Mouse (Mus musculus) heart, adult 11 months (tissue): ENCODE measurements at regions not wholly inside any gene's neighbourhood (a gene's known extent, or its start where the extent isn't known, plus 50 kb on each side); places are given as distances from the start of the nearest gene placed in this dataset.
A peak's percentile ranks its signal among the peaks of the same experiment; 100 is the strongest.

Source experiments
- DNase-seq: peaks from one replicate; pipeline ENCODE4 v3.0.0; 2022

DNA sequence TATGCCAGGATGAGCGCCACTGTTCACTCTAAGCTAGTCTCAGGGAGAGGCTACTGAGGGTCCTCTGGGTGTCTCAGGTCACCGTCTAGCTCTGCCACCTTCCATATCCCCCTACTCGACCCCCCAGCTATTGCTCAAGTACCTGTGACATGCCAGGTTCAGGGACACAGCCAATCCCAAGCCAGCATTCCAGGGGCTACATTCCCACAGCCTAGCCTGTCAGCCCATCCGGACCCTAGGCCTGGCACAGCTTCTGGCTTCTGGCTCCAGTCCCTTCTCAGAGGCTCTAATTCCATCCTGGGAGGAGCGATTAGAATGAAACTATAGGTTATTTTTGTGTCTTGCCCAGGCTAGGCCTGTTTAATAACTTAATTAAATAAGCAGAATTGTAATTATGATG is 105.2 kb downstream of the 1810010D01Rik start:
- DNase-seq, result peak; percentile 91

DNA sequence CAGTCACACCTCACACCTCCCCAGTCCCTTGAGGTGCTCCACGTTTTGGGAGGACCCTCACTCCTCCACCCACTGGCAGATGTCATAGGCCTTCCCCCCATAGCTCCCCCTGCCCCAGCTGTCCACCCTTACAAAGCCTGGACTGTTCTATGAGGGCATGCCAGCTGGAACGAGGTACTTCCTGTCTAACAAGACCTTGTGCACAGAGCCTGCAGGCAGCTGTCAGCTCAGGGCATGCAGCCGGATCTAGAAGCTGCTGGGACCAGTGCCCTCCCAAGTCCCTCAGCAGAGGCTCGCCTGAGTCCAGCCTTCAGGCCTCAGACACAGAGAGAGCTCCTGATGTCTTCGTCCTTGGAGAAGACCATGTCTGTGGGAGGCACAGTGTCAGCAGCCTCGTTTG is 105.7 kb downstream of the 1810010D01Rik start:
- peak; percentile 99 for DNase-seq

DNA sequence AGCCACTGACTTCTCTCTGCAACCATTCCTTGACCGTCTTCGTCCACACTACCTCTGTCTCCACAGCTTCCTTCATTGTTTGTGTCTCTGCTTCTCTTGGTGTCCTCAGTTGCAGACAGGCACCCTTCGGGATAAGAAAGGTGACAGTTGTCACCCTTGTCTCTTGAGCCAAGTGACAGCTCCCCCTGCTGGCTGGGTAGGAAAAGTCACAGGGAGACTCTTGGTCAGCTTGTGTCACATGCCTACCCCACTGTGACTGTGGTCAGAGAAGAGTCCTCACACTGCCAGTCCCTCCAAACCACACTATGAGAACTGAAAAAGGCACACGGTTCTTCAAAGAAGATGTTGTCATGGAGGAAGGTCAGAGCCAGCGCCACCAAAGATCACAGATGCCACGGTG is 109.6 kb downstream of the 1810010D01Rik start:
- peak; percentile 93 for DNase-seq

DNA sequence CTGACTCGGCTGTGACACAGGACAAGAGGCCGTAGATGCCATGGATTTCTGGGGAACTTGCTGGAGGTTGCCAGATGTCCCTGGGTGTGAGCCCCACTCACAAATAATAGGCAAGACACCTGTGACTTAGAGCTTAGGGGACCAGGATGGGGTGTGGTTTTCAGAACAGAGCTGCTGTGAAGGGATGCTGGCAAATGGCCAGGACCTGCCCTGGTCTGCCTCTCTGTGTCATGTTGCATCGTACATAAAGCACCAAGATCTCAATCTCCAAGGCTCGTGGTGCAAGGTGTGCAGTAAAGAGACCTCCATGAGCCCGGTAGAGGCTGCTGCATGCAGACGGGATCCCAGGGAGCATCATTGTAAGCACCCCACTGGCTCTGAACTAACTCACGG is 113.8 kb downstream of the 1810010D01Rik start:
- DNase-seq, result no peak

DNA sequence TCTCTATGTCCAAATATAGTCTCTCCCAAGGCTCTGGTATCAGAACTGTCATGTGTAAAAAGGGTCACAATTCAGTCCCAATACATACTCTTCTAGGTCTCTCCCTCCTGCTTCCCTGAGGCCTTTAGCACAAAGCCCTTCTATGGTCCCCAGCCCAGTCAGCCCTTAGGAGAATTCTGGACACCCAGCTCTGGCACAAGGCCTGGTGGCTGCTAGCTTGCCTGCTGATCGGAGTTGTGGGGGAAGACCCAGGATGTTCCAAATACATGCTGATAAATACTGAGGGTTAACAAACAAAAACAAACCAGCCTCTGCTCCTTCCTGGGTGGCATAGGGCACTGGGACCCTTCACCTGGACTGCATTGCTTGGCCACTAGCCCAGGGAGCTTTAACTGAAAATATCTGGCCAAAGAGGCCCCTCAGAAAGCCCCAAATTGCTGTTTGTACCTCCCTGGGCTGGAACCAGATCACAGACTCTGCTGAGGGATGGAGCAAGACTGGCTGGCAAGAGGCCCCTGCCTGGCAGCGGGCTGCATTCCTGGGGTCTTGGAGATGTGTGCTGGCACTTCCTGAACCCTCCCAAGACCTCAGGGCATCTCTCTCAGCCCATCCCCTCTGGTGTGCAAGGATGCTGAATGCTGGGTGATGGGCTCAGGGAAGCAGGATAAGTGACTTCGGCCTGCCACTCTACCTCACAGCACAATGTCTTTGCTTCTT is 114.3 kb downstream of the 1810010D01Rik start:
- peak; percentile 91 for DNase-seq

DNA sequence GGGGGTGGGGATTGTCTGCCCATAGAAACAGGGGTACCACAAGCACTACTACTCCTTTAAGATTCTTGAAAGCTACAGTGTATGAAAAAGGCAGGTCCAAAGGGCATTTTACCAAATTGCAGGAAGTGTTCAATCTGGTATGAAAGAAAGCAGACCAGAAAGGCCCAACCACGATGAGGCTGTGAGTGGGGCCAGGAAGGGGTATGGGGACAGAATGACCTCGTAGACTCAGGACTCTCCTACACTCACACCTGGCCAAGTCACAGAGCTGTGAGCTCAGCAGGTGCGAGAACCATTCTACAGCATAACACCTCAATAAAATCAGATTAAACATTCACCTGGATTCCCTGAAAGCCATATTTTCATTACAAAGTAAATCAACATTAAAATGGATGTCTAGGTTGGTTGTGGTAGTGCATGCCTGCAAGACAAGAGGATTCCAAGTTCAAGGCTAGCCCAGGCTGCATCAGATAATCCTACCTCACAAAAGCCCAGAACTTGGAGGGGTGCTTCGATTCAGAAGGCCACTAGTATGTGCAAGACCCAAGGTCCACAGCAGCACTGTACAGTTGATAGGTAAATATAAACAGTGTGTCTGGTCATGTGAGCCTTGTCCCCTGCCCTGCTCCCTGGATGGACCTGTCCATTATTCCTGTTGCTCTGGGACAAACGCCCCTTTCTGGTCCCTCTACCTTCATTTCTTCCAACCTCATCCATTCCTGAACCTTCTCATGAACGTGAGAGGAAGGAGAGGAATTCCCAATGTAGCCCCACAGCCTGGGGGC is 115.3 kb downstream of the 1810010D01Rik start:
- no peak for DNase-seq

DNA sequence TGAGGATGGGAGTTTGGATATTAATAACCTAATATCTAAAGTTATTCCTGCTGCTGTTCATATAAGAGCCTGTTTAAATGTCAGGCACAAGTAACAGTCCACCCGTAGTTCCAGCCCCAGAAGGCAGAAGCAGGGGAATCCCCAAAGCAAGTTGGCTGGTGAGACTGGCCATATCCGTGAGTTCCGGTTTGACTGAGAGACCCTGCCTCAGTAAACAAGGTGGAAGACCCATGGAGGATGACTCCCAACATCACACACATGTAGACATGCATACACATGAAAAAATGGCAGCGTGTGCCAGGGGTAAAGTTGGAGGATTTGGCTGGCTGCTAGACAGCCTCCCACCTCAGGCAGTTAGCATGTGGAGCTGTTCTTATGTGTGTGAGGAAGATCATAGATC is 117.1 kb downstream of the 1810010D01Rik start:
- peak; percentile 90 for DNase-seq

DNA sequence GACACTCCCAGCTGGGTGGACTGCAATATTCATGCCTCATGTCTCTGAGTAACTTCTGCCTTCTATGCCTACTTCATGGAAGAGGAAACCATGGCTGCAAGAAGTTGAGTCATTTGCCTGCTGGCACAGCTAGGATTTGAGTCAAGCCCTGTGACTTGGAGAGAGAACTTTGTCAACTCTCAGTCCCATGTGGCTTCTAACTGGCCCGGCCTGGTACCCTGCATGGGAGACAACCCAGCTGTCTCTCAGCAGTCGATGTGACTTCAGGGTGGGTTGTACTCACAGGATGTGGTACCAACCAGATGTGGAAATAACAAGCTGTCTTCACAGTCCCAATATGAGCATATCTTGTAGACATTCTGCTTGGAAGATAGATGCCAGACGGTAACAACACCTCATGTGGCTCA is 118.6 kb downstream of the 1810010D01Rik start:
- peak; percentile 90 for DNase-seq

DNA sequence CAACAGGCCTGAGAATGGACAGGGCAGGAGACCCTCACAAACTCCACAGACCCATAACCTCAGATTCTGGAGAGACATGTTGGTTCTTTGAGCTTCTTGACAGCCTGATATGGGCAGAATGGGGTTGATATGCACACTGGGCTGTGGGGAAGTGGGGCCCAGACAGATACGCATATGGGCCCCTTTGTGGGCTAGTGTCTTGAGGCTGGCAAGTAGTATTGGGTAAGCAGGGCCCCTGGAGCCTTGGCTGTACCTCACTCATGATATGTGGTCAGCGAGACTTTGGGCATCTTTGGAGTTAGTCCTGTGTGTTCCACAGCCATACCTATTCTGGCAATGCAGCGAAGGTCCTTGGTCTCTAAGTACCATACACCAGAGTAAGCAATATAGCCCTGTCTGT is 119.3 kb downstream of the 1810010D01Rik start:
- no peak for DNase-seq

DNA sequence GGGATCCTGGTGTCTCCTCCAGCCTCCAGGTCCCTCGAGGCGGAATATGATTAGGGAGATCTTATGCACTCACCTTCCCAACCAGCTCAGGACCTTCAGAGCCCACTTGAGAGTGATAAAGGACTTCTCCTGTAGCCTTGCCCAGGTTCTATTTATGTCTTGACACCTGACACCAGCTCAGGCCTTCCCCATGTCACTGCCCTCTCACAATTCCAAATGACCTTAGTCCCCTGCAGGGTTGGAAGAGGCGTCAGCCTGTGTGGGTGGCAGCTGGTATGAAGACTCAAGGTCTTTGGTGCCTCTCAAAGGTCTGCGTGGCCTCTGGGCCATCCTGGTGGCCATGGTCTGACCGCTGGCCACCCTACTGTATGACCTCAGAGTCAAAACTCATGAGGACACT is 120.1 kb downstream of the 1810010D01Rik start:
- peak; percentile 93 for DNase-seq

DNA sequence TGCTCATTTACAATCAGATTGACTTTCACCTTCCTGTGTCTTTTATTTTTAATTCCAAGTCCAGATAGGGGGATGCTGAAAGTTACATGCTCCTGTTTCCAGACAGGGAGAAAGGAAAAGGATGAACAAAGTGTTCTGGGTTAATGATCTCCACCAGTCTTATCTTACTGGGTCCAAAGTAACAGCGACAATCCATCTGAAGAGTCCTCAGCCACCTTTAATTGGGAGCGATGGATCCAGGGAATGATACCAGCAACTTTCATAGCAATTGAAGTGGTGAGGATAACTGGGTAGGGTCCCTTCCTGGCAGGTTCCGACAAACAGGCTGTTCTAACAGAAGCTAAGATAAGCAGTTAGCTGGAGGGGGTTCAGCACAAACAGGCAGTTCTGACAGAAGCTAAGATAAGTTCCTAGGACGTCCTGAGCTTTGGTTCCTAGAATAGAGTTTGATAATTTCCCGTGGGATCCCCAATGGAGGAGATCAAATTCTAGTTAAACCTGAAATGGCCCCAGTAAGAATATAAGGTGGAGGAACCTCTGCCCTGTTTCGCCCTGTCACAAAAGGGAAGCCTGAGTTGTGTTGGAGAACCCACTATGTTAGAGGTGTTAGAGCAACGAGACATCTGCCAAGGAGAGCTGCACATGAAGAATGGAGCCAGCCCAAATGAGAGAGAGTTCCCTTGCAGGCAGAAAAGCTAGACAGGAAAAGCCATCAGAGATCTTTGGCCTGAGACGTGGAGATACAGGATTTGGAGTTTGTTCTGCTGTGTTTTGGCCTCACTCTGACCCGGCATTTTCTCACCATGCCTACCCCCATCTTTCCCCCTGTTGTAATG is 124.8 kb downstream of the 1810010D01Rik start:
- peak; percentile 96 for DNase-seq

DNA sequence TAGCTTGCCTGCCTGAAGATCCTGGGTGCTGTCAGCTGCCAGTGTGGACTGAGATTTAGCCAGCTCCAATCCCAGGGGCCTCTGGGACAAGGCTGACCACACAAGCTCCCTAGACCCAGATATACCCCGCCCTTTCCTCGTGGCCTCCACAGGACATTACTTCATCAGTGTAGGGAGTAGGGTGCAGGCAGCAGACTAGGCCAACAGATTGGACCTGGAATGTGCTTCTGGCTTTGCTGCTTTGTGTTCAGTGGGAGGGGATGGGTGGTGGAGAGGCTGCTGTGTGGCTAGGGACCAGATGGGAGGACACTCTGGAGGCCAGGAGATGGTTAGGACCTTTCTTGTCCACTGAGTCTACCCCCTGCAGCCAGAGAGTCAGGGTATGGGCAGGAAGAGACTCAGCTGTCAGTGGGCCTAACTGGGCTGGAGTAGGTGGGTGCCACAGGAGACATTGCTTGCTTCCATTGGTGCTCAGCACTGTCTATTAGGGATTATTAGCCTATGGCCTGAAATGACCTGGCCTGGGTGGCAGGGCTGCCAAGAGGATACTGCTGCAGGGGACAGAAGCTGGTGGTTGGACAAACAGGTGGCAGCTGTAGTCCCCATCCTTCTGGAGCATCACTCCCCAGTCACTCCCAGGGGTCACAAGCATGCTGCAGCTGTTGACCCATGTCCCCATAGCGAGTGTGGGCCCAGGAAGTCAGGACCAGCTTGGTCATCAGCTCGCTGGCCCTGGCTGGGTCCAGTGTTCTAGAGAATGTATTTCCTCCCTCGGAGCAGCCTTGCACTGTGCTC is 132.5 kb upstream of the Ccnd1 start:
- DNase-seq, result peak; percentile 98

DNA sequence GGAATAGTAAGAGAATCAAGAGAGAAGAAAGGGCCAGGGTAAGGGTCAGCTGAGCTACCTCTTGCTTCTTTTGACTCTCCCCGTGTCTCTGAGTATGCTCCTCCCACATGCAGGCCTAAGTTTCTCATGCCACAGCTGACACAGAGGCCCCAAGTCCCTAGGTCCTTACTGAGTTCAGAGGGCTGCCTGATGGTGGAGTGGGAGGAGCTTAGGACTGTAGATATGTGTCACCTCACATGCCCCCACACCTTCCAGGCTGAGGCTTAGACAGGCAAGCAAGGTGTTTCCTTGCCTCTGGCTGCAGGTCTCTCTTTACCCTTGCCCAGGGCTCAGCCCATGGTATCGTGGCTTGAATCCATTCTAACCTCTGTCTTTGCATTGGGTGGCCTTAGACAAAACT is 131.8 kb upstream of the Ccnd1 start:
- no peak for DNase-seq

DNA sequence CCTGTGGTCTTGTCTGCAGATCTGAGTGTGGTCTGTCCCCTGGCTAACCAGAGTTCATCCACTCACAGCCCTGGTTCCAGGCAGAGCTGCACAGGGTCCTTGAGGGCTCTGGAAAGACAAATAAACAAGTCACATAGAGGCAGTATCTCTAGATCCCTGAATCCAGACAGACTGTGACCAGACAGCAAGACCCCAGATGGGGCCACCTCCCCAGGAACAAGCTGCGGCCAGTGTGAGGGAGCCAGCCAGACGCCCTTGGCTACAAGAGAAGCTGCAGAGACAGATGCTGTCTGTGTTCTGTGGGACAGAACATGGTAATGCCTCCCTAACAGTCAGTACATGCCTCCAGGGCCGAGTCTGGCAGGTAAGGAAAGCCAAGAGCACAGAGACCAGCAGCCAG is 127.6 kb upstream of the Ccnd1 start:
- no peak for DNase-seq

DNA sequence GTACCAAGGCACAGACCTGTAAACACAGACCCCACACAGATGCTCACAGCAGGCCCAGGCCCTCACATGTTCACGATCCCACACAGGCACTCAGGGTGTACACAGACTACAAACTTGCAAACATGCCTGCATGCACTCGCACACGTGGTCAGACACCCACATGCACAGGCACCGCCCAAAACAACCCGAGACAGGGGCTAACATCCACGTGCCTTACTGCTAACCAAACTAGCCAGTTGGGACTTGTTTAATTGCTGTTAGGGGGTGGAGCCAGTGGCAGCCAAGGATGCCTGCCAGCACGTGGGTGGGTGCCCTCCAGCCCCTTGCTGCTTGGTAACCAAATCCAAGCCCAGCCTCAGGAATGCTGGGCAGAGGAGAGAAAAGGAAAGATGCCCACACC is 116.6 kb upstream of the Ccnd1 start:
- DNase-seq, result no peak

DNA sequence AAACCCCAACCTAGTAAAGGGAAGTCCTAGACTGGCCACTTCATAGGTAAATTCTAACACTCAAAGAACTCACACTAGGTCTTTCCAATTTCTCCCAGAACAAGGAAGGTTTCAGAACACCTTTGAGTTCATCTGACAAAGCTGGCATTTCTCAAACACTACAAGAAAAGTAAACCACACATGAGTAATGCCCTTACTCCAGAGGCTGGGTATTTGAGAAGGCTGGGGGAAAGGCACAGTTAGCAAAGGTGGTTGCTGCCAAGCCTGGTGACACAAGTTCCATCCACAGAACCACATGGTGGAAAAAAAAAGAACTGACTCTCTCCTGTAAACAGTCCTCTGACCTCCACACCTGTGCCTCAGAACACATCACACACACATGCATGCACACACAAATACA is 111.9 kb upstream of the Ccnd1 start:
- DNase-seq, result no peak

DNA sequence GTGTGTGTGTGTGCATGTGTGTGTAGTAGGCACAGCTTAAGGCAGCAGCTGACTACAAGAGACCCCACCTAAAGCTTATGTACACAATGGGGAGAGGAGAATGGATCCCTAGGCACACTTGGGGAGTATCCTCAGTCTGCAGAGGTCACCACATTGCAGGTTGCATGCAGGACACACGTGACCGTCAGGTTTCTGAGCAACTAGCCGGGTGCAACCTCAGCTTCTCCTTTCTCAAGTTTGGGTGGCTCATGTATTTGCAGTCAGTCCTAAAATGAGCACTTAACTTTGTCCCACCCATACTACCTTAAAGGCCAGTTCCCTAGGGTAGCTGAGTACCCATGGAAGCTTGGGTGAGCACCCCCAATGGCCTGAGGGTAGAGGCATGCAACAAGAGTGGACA is 111.0 kb upstream of the Ccnd1 start:
- no peak for DNase-seq

DNA sequence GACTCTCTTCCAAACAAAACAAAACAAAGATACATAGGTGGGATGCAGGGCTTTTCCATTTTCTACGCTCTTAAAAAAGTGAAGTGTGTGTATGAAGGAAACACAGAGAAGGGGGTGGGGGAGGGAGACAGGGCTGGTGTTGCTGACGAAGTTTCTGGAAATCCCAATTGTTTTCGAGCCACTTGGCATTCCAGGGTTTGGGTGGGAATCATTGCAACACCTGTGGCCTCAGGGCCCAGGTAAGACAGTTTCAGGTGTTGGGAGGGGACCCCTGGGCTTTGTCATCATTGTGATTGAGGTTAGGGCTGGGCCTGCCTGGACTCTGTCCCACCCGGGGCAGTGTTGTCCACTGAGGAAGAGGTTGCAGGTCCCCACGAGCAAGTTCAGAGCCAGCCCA is 108.8 kb upstream of the Ccnd1 start:
- DNase-seq, result no peak

DNA sequence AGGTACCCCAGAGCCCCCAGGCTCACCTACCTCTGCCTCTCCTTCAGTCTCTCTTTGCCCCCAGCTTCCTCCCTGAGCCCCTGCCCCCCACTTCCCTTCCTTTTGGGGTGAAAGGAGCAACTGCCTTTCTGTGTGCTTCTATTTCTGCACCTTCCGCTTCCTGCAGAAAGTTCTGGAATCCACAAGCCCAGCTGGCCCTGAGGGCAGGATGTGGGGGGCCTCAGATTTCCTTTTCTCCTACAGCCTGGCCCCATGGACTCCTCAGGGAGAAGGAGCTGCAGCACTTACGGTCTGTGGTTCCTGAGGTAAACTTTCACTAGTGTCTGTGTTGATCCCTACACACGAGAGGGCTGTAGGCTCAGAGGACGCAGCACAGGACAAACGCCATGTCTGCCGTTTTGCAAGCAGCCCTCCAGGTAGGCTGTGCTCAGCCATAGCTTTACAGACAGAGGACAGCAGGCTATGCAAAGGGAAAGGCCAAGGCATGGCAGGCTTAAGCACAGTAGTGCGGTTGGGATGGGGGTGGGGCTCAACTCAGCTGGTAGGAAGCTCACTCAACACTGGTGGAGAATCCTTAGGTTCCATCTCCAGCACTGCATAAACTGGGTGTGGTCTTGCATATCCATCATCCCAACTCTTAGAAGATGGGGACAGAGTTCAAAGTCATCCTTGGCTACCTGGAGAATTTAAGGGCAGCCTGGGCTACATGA is 108.2 kb upstream of the Ccnd1 start:
- DNase-seq, result peak; percentile 97

DNA sequence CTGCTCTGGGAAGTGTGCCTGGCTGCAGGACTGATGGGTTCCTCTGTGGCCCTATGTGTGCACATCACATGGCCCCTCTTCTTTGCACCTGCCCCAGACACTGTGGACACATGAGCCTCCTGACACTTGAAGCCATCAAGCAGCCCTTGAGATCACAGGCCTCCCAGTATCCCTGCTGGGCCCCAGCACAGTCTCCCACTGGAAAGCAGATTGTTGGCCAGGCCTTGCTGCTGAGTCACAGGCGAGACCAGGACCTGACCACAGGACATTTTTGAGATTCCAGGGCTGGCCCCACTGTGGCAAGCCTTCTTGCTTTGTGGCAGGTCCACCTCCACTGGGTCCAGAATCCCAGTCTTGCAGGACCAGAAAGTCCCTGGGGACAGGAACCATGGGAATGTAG is 105.5 kb upstream of the Ccnd1 start:
- no peak for DNase-seq

DNA sequence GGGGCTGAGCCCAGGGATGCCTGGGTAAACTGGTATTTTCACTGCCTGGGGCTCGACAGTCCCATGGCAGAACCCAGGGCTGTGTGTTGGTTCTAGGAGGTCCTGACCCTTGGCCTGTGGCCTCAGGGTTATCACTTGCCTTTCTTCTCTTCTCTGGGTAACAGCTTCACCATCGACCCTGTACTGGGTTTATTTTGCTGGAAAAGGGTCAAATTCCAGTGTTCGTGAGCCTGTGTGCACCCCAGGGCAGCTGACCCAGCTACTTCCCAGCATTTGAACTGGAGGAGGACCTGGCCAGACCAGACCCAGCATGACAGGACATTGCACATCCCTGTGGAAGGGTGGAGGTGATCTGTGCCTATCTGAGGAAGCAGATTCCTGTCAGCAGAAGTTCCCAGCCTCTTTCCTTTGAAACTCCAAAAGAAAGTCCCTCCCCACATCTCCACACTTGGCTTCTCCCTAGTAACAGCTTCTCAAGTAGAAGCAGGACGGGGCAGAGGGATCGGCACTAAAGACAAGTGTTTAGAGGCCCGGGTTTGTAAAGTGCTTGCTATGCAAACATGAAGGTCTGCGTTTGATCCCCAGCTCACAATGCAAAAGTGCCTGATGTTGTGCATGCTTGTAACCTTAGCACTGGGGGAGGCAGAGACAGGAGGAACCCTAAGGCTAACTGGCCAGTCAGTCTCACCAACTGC is 103.9 kb upstream of the Ccnd1 start:
- peak; percentile 81 for DNase-seq

DNA sequence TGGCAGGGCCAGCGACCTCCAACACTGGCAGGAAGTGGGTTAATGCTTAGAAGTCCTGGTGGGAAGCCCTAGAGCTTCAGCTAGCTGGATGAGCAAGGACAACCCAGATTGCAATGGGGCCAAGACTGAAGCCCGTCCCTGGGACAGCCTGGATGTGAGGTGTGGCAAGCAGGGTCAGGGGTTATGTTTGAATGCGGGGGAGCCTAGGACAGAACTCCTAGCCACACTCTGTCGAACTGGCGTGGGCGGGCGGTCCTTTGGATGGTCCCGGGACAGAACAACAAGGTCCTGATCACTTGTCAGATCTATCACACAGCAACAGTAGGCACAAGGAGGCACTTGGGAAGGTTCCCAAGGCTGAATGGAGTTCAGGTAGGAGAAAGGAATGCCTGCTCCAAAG is 101.1 kb upstream of the Ccnd1 start:
- DNase-seq, result peak; percentile 86
